In the genomic region with DNA sequence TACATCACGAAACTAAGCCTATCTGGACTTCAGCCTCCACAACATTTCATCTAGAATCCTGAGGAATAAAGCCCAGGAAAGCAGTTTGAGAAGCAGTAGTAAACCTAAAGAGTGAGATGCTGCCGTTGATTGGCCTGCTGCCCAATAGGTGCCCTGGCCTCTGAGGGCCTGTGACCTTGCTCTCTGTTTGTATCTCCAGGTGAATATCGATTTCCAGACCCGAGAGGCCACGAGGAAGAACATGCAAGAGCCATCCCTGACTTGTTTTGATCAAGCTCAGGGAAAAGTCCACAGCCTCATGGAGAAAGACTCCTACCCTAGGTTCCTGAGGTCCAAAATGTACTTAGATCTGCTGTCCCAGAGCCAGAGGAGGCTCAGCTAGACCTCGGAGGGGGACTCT, we compare ENCODE assay signal across 21 mouse cellular contexts. TPM values are rescaled to one million over a fixed set of nuclear protein-coding genes. Genes with fewer than 3 reads are reported as not detected.
"Had no signal": no experiment of that assay in that cellular context is flagged by ENCODE, and none has a peak within 500 bp of the region (broad histone marks: within the 10 kb centered on the region; RNA-seq: fewer than 3 reads in every experiment).

No protein-coding gene starts in this region.

- H3K36me3 ChIP-seq: lung, embryonic 15.5 days; stomach, embryonic 15.5 days had no signal

- H3K4me1 ChIP-seq: lung, embryonic 15.5 days; neural tube, embryonic 12.5 days; stomach, embryonic 15.5 days had no signal

- DNase-seq: lung, adult 2 months; lung, postnatal 14 days; lung, postnatal 36 days; right cerebral cortex, postnatal 14 days; thymus, adult 2 months; thymus, postnatal 25 days; thymus, postnatal 4 days had no signal

- ATAC-seq: lung, postnatal 0 days; midbrain, embryonic 15.5 days had no signal

- H3K27me3 ChIP-seq: lung, embryonic 15.5 days; midbrain, embryonic 12.5 days; midbrain, embryonic 15.5 days; neural tube, embryonic 12.5 days; stomach, embryonic 15.5 days had no signal

- H3K9ac ChIP-seq: lung, embryonic 15.5 days; midbrain, embryonic 12.5 days; midbrain, embryonic 15.5 days; neural tube, embryonic 12.5 days; stomach, embryonic 15.5 days had no signal

- H3K27ac ChIP-seq: lung, embryonic 15.5 days; macrophage; midbrain, embryonic 12.5 days; midbrain, embryonic 15.5 days; neural tube, embryonic 12.5 days; stomach, embryonic 15.5 days; stomach, postnatal 0 days had no signal

- H3K4me3 ChIP-seq: lung, embryonic 15.5 days; megakaryocyte, embryonic 14.5 days; midbrain, embryonic 12.5 days; midbrain, embryonic 15.5 days; neural tube, embryonic 12.5 days; stomach, embryonic 15.5 days had no signal

- H3K4me2 ChIP-seq: lung, embryonic 15.5 days; midbrain, embryonic 12.5 days; midbrain, embryonic 15.5 days; neural tube, embryonic 12.5 days; stomach, embryonic 15.5 days had no signal

- H3K9me3 ChIP-seq: lung, embryonic 15.5 days; megakaryocyte, embryonic 14.5 days; midbrain, embryonic 12.5 days; midbrain, embryonic 15.5 days; neural tube, embryonic 12.5 days; stomach, embryonic 15.5 days had no signal

RNA-seq across cellular contexts. Expression of a gene that starts 39.7 kb away (rescaled TPM):
- total RNA-seq: monocyte, adult 5-6 weeks; neutrophil, adult 5-6 weeks had no signal
- polyA plus RNA-seq: liver, embryonic 16.5 days; macrophage; urinary bladder, adult 2 months had no signal

RNA-seq across cellular contexts. Expression of a gene that starts 47.6 kb away (rescaled TPM):
- total RNA-seq: megakaryocyte progenitor cell, adult 5-6 weeks; neutrophil, adult 5-6 weeks had no signal
